Mouse (Mus musculus) retina, adult 2 months (tissue): ENCODE measurements around the gene Barhl2.
A peak's percentile ranks its signal among the peaks of the same experiment; 100 is the strongest.

Experiments
- DNase-seq: peaks from one replicate; pipeline ENCODE4 v3.0.0-alpha.2; 2012; ENCODE audit warnings: low read depth, low spot score

Barhl2 gene

GRCm38 (mm10) chr5:106455106-106455920 is 2.7 kb downstream of the Barhl2 start:
- no peak for DNase-seq

- no peak for DNase-seq
Observed at GRCm38 (mm10) chr5:106454411-106455105, 3.4 kb downstream of the Barhl2 start.

DNA sequence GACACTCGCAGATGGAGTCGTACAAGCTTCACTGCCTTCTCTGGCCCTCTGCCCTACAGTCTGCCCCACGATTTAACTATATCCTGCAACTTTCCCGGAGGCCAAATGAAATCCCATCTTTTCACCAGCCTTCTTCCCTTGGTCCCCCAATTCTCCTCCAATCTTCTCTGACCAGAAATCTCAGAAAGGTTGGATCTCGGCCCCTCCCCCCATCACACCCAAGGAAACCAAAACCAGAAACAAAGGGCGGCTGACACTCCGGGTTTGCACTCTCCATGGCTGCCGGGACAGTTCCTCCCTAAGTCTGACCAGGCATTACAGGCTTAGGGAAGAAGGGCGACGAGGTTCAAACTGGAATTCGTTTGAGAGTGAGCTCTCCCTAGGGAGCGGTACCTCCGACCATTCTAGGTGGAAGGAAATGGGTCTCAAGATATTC is 4.1 kb downstream of the Barhl2 start:
- DNase-seq, result no peak

GRCm38 (mm10) chr5:106453181-106453885 is 4.6 kb downstream of the Barhl2 start:
- no peak for DNase-seq

DNA sequence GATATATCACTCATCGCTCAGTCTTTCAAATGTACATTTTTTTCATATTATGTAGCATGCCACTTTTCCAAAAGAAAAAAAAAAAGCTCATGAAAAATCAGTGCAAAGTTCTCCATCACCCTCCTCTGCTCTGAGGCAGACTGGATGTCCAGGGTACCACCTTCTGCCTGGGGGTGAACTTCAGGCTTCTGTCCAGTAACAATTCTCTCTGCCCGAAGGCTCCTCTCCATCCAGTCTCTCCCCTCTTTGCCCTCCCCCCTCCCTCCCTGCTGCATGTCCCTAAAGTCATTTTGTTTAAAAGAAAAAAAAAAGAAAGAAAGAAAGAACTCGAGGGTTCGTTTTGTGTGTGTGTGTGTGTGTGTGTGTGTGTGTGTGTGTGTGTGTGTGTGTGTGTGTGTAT is 5.3 kb downstream of the Barhl2 start:
- no peak for DNase-seq

DNA sequence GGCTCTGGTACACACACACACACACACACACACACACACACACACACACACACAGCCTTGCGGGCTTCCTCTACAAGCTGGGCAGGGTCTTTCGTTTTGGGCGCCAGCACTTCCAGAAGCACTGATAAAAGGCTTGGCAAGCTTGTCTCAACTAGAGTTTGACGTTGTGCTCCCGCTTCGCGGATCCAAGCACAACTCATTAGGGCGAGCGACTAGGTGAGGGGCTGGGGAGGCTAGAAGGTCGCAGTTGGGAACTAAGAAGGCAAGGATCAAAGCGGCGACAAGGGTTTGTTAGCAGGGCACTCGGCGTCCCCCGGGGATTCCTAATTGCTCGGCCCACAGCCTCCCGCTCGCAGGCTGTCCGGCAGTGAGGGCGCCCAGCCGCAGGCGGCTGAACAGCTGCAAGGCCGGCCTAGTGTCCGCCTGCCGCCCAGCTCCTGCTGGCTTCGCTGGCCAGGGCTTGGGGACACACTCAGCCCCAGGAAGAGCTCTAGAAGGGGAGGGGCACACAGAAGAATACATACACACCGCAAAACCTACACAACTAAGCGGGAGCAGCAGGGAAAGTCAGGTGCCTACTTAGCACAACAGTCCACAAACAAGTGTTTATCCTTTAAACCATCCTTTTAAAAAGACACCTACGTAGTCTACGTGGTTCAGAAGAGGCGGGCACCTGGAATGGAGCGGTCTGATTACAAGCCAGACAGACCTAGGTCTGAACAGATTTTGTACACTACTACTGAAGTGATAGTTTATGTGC is 6.1 kb downstream of the Barhl2 start:
- no peak for DNase-seq

DNA sequence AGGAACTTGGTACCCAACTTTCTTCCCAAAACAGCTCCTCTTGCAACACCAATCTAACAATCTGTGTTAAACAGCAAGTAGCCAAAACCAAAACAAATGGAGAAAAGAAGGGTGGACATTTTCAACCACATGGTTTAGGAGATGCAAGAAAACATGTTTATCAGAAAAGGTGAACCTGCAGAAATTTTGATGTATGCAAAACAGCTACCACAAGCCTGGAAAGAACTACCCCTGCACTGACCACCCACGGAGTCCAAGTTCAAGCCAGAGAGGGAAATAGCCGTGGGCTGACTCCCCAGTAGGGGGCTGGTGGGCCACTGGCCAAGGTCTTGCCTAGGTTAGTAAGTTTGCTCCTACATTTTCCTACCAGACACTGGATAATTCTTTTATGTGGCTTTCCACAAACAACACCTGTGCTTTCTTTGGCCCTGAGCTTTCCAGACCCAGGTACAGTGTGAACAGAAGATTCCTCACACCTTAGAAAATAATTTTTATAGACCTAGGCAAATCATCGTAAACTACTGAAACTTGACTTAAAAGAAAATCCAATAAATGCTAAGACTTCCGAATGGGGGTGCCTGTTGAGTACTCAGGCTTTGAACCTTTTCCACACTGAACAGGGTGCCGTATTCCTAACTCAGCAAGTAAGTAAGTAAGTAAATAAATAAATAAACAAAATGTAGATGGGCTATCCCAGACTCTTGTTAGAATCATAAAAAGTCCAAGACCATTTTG is 7.4 kb downstream of the Barhl2 start:
- no peak for DNase-seq

DNA sequence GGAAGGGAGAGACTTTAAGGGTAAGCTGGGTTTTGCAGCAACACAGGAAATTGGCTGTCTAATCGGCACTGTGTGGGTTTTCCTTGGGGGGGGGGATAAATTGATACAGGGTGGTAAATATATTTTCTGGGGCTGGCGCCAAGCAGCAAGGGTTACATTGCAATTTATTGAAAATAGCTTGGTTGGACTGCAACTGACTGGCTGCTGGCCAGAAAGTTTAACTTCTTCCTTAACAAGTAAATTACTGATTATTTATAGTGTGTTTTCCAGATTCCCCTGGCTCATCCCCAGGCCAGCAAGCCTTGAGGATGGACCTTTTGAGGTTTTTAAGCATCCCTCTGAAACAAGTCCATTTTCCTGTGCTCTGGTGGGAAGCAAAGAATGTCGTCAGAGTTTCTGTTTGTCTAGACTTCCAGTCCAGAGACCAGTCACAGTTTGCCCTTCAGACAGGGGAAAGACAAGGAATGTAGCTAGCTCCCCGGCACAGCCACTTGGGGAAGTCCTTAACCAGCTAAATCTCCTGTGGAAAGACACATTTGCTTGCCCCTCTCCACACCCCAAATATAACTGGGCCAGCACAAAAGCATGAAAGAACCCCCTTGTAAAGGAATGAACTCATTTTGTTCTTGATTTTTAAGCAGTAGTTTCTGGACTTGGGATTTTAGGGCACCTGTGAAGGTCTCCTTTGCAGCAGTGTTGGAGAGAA is 8.1 kb downstream of the Barhl2 start:
- DNase-seq, result no peak

DNA sequence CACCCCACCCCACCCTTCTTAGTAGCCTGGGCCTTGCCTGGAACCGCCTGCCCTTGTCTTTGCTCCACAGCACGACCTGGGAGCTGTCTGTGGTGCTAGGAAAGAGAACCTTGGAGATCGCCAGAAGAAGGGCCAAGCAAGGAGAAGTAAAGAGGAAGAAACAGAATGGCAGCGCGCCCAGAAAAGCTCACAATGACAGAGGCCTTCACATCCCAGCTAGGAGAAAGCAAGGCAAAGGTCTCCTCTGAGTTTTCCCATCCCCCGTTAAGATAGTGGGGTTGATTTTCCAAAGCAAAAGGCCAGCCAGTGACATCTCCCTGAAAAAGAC is 9.2 kb downstream of the Barhl2 start:
- no peak for DNase-seq

DNA sequence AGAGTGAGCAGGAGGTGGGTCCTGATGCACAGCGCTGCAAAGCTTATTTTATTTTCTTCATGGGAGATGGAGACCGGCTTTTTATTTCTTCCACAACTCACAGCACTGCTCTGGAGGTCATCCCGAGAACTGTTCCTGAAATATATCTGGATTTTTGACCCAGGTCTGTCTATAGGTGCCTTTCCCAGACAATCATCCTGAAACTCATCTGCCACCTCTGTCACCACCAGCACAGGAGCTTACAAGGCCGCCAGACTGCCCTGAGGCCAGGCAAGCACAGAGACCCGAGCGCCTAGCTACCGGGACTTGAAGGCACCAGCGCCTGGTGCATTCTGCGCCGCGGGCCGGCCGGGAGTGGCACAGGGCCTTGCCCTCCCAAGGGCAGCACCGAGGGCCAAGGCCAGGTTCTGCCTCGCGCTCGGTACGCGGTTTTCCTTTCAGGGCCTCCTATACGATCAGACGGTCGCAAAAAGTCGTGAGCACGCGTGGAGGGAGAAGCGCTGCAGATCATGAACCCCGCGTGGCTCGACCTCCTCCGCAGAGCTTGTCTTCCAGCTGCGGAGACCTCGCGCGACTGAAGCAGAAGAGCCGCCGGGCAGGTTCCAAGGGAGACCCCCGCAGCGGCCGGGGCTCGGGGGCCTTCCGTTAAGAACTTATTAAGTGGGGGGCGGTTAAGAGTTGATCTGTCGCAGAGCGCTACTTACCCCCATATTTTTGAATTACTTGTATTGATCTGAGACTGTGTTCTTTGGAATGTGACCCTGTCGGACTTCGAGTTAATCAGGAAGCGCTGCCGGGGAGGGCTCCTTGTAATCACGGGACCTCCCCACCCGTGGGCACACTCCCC is 9.8 kb downstream of the Barhl2 start:
- no peak for DNase-seq

- DNase-seq, result no peak
Observed at GRCm38 (mm10) chr5:106447091-106447820, 10.7 kb downstream of the Barhl2 start.

DNA sequence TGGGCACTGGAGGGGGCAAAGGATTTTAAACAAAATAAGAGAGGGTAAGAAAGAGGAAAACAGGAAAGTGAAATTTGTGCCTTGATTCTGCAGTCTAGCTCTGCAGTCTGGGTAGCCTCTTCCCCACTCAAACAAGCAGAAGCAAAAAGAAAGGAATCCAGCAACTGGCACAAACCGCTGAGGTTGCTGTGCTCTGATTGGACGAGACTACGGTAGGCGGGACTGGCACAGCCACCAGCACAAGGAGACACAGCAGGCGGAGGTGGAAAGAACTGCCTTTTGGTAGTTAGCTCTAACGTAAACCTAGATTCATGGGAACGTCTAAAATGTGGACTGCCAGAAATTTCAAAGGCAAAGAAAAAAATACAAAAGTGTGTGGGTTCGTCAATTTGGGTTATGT is 11.4 kb downstream of the Barhl2 start:
- no peak for DNase-seq

DNA sequence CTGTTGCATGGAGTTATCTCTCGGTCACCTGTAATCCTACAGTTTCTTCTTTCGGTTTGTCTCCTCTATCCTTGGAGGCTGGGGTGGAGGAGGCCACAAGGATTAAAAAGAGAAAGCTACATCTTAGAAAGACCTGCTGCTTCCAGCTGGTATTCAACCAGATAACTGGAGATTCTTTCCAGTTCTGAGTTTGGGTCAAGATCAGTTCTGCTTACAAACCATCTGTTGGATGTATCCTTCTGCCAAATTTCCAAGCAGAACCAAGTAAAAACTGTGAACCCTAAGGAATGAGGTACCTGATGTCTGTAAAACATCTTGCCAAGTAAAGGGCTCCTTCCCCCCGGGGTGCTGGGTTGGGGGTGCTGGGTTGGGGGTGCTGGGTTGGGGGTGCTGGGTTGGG is 12.3 kb downstream of the Barhl2 start:
- no peak for DNase-seq

GRCm38 (mm10) chr5:106438916-106439315 is 19.1 kb downstream of the Barhl2 start:
- DNase-seq, result no peak

DNA sequence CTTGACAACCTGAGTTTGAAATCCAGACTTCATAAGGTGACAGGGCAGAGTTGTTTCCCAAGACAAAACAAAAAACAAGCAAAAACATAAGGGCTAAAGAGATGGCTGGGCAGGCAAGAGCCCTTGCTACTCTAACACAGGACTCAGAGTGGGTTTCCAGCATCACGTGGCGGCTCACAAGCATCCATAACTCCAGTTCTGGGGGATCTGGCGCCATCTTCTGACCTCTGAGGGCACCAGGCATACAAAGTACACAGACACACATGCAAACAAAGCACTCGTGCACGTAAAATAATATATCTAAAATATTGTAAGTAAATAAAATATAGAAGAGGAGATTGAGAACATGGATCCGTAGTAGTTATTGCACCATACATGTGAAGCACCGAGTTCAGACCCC is 31.9 kb downstream of the Barhl2 start:
- no peak for DNase-seq

DNA sequence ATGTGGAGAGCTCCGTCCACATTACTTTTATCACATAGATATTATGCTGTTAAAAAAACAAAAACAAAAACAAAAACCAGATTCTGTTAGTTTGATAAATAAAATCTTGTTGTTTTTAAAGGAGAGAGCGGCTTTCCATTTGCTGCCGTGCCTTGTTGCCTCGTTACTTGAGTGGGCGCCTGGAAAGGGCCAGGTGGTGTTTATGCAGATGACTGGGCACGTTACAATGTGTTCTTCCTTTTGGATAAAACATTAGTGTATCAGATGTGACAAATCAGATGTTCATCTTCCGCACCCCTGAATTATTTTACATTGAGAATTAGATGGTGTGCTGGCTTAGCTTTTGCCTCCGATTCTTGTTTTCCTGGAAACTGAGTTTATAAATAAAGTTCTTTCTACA is 37.1 kb downstream of the Barhl2 start:
- peak; percentile 16 for DNase-seq

- DNase-seq, result no peak
Observed at GRCm38 (mm10) chr5:106420370-106420769, 37.6 kb downstream of the Barhl2 start.

DNA sequence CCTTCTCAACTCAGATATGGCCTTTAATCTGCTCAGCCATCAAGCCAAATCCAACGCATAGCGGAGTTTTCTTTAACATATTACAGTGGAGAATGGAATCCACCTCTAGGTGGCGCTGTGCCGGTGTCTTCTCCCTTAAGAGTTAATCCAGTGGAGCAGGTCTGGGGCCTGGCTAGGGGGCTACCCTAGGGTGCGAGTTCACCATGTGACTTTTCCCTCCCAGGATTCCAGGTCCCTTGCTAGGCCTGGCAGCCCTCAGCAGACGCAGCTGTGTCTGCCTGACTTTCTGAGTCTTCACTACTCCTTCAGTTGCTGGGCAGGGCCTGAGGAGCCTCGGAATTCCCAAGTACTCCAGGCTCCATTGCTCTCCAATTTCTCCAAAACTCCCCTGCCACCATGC is 40.8 kb downstream of the Barhl2 start:
- DNase-seq, result no peak

DNA sequence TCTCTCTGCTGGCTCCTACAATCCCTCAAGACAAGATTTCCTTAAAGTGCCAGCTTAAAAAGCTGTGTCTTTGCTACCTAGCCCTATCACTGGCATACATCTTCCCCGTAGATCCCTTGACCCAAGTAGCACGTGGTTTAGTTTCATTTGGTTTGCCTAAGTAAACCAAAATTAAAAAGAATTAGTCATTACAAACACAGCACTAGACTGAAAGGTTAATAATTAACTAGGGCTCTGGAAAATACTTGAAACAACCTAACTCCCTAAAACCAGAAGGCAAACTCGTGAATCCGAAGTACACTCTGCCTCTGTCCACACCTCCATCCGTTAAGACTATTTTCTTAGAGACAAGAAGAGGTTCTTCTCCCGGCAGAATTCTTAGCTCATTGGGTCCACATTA is 41.4 kb downstream of the Barhl2 start:
- no peak for DNase-seq
